Mouse (Mus musculus): Measurements from ENCODE around the gene Gm38394. TPM values are rescaled to one million over a fixed set of nuclear protein-coding genes. Genes with fewer than 3 reads are reported as not detected.
A peak's percentile ranks its signal among the peaks of the same experiment; 100 is the strongest.
"Not testable (repeated sequence)": the region's sequence is repeated elsewhere in the genome, so short reads cannot be mapped to it uniquely, and the experiment has no call there.

Gene Gm38394
- total RNA-seq (2021), result 10 to 100 TPM; 27.8 to 34.4 TPM
- long read RNA-seq, experiment 1, partial matches to known transcripts, result 2 of 2 reads
- long read RNA-seq, experiment 1, other reads (novel, unspliced or antisense), result 0 of 2 reads
- long read RNA-seq, experiment 2, result 0 reads

DNA sequence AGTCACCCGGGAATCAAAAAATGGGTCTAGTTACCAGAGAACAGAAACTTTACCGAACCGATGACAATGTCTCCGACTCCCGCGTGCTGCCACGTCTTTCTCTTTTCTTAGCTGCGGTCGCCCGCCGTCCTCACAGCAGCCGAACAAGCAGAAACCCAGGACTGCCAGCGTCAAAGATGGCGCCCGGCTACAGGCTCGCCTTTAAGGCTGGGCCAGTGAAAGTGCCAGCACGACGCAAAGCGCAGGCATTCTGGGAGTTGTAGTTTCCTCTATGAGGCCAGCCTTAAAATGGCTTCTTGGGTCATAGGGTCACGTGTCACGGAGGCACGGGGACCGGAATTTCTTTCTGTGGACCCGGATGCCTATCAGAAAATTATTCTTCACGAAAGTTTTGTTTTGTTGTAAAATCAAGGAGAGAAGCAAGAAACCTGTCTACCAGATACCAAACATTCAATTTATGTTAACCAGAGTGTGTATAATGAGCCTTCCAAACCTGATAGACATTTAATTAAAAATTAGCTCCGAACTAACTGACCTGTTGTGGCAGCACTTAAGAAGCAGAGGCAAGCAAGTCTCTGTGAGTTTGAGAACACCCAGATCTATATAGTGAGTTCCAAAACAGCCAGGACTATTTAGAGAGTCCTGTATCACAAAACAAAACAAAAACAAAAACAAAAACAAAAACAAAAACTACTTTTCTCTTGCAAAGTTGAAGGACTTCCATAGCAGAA, at the start of gene Gm38394:
Gm38394 (minus strand) TSS at position 116 of the 731 bp plus-strand sequence.
- peak; percentile 93 to 94 for DNase-seq

DNA sequence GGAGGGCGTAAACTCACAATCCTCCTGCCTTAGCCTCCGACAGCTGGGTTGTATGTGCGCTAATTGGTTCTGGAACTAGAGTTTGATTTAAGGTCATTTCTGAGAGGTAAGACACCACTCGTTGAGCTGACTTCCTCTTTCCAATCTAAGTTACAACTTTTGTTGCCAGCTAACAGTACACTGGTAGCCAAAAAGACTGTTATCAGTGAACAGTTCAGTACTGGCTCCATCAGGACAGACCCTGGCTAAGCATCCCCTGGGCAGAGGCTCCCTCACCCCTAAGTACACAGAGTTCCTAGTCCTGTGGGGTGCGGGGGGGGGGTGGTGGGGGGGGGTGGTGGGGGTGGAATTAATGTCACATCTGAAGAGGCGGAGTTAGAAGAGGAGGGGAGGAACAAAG, 49.8 kb upstream of the Gm38394 start:
- DNase-seq, result no peak

DNA sequence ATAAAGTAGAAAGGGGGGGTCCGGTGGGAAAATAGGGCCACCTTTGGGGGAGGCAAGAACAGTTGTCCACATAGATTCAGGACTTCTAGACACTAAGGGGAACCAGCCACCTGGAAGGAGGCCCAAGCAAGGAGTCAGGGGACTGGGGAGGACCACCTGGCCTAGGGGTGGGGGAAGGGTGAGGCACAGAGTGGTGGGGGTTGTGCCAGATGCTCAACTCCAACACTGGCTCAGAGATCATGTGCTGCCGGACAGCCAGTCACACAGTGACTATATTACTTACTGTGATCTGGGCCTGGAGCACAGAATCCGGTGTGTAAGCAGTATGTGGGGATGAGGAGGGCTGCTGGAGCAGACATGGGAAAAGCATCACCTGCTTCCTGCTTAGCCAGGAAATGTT, 48.2 kb upstream of the Gm38394 start:
- no peak for DNase-seq

DNA sequence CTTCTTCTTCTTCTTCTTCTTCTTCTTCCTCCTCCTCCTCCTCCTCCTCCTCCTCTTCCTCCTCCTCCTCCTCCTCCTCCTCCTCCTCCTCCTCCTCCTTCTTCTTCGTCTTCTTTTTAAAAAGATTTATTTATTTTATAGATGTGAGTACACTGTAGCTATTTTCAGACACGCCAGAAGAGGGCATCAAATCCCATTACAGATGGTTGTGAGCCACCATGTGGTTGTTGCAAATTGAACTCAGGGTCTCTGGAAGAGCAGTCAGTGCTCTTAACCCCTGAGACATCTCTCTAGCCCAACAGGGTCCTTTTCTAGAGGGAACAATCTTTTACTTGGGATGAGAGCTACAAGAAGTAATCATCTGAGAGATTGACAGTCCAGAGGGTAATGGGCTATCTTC, 40.7 kb upstream of the Gm38394 start:
- DNase-seq, result peak in 1 of 2 experiments; percentile 35

DNA sequence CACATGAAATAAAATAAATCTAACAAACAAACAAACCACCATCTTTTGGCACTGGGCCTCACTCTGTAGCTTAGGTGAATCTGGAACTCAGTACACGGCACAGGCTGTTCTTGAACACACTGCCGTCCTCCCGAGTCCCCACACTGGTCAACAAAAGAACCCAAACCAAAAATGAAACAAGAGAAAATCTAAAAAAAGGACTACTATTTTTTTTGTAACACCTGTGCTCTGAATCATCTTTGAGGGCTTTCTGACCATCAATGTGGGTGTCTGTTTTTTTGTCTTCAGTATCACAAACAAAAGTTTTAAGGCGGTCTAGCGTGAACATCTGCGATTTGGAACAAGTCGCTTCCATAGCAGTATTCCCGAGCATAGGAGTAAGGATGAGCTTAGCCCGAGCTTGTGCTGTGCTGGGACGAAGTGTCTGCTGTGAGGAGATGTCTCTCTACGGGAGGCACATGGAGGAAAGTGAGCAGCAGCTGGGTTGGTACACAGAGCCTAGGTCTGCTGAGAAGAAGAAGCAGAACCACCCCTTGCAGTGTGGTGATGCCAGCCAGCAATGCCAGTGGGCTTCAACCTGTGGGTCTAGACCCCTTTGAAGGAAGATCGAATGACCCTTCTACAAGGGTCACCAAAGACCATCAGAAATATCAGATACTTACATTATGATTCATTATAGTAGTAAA, 37.0 kb upstream of the Gm38394 start:
- no peak for DNase-seq

DNA sequence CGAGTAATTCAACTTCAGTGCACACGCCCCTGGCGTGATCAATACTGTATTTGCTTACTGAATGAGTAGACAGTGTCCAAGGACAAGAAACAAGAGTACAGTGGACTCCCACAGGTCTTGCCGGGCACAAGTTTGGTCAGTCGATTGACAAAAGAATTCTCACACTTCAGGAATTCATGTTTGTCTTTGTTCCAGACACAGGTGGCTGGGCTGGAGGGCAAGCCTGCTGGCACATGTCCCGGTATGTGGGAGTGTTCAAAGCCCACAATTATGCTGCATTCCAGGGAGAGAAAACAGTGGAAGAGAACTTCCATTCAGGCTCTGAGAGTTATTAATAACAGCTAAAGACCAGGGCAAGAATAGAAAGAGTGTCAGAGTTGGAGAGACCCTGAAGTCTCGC, 34.8 kb upstream of the Gm38394 start:
- peak; percentile 17 to 27 for DNase-seq

DNA sequence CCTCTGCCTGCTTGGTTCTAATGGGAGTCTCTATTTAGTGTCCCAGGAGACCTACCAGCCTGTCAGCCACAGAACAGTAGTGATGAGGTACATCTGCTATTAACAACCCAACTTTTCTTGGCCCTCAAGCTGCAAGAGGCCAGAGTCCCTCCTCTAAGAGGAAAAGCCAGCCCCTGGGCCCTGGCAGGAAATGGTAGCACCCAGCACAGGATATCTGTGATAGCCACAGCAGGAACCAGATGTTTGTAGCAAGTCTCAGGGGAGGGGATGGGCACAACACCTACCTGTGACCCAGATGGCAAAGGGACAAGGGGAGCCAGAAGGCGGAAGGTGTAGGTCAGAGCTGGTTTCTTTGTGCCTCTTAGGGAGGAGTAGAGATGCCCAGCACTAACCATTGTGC, 33.8 kb upstream of the Gm38394 start:
- peak; percentile 10 to 23 for DNase-seq

DNA sequence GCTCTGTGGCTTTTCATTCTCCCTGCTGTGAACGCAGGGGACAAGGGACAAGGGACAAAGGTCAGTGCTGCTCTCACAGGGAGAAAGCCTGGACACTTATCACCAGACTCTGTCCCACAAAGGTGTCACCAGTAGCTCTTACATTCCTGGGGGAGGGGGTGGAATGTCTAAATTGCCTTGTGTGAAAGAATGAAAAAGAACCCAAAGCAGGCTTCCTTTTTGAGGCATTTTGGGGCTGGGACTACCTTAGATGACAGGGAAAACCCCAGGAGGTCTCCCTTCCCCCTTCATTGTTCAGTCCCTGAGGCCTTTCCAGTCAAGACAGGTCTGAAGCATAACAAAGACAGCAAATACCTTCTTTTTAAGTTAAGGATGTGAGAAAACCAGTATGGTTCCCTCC, 33.2 kb upstream of the Gm38394 start:
- no peak for DNase-seq

DNA sequence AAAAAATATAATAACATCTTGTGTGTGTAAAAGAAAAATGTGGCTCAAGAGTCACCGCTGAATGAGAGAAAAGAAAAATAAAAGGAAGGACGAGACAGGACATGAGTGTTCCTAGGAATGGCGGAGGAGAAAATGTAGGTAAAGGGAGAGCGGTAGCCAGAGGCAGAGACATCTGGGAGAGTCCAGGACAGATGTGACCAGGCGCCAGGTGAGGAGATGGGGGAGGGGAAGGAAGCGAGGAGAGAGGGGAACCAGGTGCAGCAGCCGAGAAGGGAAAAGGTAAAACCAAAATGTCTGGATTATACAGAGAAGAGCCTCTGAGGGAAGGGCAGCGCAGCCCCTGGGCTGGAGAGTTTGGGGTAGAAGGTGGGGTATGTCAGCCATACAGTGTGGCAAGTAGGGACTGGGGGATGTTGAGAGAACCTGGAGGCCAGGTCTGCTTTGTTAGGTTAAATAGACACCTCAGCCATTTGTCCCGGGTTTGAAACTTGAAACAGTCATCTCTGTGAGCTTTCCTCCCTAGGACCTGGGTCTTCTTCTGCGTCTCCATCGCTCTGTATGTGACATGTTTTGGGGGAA, 32.5 kb upstream of the Gm38394 start:
- no peak for DNase-seq

DNA sequence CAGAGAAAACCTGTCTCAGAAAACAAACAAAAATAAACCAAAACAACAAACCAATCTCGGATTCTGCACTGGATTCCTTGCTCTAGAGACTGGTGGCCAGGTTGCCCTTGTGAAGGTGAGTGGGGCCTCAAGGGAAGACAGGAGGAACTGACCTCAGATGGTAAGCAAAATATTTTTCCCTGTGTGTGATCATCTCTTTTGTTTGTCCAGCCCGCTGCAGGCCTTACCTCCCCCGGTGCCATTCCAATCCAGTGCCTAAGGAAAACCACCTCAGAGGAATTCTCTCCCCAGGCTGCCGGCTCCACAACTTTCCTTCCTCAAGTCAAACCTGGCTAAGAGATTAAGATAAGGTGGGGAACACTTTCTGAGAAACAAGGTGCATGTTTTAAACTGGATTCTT, 31.1 kb upstream of the Gm38394 start:
- no peak for DNase-seq

DNA sequence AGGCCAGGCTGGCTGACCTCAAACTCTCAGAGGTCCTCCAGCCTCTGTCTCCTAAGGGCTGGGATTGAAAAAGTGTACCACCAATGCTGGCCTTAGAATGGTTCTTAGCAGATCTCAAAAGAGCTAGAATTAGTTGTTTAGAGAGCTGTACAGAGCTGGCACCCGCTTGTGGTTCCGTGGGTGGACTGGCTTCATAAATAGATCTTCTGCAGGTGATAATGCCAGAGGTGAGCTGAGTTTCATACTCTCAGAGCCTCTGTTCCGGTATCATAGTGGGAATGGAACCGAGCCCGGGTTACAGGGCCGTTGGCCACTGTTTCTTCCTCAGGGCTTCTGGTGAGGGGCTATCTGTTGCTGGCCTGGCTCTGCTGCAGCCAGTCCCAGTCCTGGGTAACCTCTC, 29.9 kb upstream of the Gm38394 start:
- DNase-seq, result no peak

DNA sequence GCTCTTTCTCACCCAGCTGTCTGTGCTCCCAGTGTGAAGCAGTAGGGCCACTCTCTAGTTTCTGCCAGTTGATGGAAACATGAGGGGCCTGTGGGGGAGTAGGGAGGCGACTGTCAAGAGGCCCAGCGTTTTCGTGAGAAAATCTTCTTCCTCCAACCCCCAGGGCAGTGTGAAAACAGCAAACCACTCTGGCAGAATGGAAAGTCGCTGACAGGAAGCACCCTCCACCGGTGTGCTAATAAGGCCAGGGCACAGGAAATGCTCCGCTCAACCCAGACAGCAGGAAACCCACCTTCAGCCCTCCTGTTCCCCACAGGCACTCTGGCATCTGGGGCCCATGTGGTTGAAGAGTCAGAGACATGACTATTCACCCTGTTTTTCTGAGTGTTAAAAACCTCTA, 28.8 kb upstream of the Gm38394 start, which contains the start of gene Lax1:
Lax1 (minus strand) TSS at position 212 of the 400 bp plus-strand sequence.
- no peak for DNase-seq

DNA sequence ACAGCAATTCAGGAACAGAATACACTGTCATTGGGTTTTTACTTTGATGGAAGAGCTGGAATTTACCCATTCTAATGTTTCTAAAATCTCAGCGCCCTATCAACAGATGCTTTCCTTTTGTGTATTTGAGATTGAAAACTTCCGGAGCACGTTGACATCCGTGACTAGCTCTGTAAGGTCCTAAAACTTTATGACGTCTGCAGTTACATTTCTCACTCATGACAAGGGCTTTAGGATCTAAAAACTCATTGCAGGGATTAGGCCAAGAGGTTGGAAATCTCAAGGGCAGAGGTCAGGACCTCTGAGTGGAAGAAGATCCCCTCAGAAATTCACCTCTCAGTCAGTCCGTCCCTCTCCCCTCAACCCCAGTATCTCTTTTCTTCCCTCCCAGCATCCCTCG, 27.2 kb upstream of the Gm38394 start:
- no peak for DNase-seq

DNA sequence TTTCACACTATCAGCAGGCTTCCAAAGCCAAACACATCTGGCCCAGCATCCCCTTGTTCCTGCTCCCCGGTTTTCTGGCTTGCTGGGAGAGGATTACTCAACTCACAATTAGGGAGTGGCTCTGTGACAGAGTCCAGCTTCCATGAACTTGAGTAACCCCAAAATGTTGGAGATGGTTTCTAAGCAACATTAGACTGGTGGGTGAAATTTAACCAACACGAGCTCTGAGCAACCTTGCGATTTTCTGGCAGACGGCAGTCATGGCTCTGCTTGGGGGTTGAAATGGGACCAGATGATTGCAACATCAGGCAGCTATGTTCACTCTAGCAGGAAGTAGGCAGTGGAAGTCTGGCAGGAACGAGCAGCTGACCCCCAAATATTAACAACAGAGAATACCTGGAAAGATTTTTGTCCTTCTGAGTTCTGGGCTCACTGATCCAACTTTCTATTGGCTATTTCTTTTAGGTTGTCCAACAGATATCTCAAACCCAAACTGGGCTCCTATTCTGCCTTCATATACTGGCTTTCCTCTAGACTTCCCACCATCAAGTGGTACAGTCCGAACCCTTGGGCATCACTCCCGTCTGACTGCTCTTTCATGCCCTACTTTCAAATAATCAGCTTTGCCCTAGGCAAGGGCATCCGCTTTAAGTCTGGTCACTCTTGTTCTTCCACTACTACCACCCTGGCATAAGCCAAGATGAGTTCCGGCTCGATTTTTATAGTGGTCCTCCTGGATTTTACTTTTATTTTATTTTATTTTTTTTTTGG, 24.8 kb upstream of the Gm38394 start:
- peak; percentile 51 to 56 for DNase-seq

DNA sequence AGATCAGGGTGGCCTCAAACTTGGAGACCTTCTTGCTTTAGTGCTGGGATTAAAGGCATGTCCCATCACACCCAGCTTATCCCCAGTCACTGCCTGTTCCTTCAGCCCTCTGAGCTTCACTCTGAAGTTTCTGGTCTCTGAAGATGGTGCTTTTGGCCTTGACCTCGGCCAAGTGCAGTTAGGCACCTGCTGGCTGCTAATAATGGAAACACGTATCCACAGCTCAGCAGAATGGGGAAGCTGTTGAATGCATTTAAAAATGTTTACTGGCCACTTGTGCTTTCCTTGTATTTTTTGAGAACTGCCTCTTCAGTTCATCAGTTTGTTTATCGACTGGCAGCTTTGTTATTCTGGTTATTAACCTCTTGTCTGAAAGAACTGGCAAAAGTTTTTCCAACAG, 10.7 kb upstream of the Gm38394 start:
- DNase-seq, result no peak

DNA sequence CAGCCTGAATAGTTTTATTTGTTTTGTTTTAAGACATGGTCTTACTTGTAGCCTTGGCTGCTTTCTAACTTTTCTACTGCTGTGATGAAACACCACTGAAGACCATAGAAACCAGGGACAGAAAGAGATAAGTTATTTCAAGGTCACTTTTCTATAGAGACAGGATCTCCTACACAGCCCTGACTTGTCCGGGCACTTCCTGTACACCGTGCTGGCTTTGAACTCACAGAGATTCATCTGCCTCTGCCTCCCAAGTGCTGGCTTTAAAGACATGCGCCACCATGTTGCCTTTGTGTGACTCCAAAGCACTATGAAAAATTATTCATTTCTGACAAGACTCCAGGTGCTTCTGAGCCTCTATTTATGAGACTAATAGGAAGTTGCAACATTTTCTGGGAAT, 10.1 kb upstream of the Gm38394 start:
- DNase-seq, result no peak

DNA sequence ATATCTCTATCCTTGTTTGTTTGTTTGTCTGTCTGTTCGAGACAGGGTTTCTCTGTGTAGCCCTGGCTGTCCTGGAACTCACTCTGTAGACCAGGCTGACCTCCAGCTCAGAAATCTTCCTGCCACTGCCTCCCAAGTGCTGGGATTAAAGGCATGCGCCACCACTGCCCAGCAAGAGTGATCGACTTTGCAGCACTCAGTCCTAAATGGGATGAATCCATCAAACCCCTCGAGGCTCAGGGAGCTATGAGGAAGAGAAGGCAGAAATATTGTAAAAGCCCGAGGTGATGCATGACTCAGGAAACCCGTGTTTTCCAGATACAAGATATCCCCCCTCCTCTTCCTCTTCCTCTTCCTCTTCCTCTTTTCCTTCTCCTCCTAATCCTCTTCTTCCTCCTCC, 9.7 kb upstream of the Gm38394 start:
- no peak for DNase-seq

DNA sequence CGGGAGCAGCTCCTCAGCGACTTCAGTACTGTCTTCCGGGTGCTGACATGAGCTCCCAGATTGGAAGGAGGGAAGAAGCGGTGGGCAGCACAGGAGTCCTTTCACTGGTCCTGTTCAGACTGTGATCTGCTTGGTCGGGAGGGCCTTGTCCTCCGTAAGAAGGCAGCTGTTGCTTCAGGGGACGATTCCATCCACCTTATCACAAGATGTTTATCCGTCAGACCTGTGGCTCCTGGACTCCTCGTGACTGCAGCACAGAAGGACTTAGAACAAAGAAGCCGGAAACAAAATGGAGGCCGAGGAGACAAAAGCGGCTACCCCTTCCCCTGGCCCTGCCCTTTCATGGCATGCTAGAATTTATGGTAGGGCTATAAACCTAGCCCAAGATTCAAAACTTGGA, 9.1 kb upstream of the Gm38394 start:
- no peak for DNase-seq

DNA sequence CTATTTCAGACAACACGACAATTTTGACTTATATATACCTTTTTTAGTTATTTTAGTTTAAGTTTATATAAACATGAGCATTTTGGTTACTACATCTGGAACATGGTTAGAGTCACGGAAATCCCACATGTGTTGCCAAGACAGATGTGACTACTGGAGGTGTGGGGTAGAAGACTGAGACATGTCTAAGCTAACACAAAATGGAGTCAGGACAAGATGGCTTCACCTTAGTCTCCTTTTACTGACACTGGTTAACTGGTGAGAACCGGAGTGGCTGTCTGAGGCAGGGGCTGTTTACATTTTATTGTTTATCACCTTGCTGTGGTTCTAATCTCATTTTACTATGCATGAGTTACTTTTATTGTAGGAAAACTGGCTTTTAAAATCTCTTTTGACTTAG, 7.5 kb upstream of the Gm38394 start:
- DNase-seq, result no peak

DNA sequence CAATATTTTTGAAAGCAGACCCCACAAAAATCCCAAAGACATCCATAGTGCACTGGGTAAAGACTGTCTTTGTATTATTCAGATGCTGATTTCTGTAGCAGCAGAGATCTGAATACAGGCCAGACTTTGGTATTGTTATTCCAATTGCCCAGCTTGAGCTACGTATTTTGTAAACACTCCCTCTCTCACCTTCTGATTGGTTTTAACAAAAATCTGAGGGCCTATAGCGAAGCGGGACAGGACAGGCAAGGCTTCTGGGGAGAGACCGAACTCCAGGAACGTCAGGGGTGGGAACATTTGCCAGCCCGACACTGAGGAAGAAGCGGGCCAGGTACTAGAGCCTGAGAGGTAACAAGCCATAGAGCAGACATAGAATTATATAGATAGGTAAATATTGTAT, 6.6 kb upstream of the Gm38394 start:
- DNase-seq, result no peak

DNA sequence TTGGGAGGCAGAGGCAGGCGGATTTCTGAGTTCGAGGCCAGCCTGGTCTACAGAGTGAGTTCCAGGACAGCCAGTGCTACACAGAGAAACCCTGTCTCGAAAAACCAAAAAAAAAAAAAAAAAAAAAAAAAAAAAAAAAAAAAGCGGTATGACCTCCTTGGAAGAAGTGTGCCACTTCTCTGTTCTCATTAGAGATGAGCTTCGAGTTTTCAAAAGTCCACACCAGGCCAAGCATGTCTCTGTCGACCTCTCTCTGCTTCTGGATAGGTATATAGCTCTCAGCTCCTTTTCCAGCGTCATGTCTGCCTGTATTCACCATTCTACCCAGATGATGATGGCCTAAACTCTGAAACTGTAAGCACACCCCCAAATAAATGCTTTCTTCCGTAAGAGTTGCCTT, 4.6 kb upstream of the Gm38394 start:
- DNase-seq, result not testable (repeated sequence)

DNA sequence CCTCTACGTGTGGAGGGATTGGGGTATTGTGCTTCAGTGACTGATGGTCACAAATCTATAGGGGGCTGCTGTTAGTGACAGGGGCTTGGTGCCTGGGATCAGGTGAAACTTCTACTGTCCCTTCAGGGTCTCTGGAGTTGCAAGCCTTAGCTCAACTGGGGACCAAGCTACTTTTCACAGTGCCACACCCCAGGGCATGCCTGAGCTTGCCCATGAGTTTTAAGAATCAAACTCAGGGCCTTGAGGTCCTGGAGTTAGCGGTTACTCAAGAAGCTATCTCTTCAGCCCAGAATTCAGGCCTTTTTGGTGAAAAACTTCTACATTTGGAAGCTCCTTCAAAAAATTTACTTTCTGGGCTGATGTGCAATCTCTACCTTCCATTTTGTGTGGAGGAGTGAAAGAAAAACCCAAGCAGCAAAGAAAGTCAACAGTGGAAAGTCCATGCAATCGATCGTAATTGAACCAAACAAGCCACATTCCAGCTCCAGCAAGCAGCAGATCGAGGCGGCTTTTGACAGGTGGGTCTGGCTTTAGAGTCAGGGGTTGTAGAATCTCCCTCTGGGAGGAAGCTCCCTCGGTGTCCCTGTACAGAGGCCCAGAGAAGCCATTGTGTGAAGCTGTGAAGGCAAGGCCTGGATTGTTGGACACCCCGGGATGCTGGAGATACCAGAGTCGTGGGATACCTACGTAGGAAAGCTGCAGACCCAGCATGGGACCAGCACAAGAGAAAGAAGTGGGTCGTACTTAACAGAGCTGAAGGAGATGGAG, 3.3 kb upstream of the Gm38394 start:
- no peak for DNase-seq

Data from adrenal gland, postnatal 36 days (tissue).